Mouse (Mus musculus) testis, adult 2 months (tissue): ENCODE measurements at regions not wholly inside any gene's neighbourhood (a gene's known extent, or its start where the extent isn't known, plus 50 kb on each side); places are given as distances from the start of the nearest gene placed in this dataset.

ENCODE experiments used
- CTCF ChIP-seq: fragments of 200-500 bp; IDR thresholded peaks from 2 replicates; pipeline ENCODE4 v1.5.1; 2012; ENCODE audit warnings: low read depth, mild to moderate bottlenecking, inconsistent platforms, low read length, moderate library complexity; ENCODE audit not compliant: control insufficient read depth, insufficient read depth, insufficient replicate concordance
- POLR2A ChIP-seq: fragments of 200-500 bp; IDR thresholded peaks from 2 replicates; pipeline ENCODE4 v1.6.1; 2012; ENCODE audit warnings: low read depth, mild to moderate bottlenecking, inconsistent platforms, low read length, moderate library complexity; ENCODE audit not compliant: control insufficient read depth

DNA sequence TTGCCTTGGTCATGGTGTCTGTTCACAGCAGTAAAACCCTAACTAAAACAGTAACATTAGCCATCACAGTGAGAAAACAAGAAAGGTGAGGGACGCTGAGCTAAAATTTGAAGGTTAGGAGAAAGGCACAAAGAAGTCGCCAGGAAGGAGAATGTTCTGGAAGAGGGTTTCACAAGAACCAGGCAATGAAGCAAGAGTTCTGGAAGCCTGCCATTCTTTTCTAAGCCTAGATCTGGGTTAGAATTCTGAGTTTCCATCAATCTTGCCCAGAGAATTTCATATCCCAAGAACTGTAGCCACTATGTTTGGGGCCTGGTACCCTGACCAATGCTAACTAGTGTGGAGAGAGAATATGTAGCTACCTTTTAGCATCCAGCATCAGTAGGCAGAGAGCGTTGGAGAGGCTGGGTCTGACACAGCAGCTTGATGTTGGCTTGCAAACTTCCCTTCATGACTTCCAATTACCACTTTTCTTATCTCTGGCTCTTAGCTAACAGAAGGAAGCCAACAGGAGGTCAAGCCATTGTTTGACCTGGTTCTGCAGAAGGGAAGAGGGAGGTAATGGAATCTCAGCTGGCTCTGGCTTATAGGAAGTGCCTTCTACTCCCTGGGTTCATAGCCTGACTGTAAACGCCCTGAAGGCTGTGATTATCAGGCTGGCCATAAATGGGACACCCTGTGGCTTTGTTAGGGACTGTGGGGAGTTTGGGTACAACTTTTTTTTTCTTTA is 79.3 kb upstream of the Lifr start:
- TF ChIP-seq CTCF (no peak), POLR2A (no peak)
